Mouse (Mus musculus) 416B (cell line): ENCODE results near the gene Gbp3.

Source experiments
- DNase-seq: peaks from one replicate; pipeline ENCODE4 v3.0.0; 2011; ENCODE audit warnings: low read depth

Gene Gbp3

GRCm38 (mm10) chr3:142588888-142589287 lies 29.1 kb downstream of the Gbp3 start:
- DNase-seq: no peak

- DNase-seq: no peak
Observed at GRCm38 (mm10) chr3:142590431-142591067, 30.7 kb downstream of the Gbp3 start.

GRCm38 (mm10) chr3:142594547-142594946 lies 34.7 kb downstream of the Gbp3 start, which contains the start of gene Gbp2b:
Gbp2b (plus strand) TSS chr3:142594847.
- DNase-seq: no peak

GRCm38 (mm10) chr3:142597923-142598322 lies 38.1 kb downstream of the Gbp3 start:
- DNase-seq: no peak

GRCm38 (mm10) chr3:142601675-142602074 lies 41.8 kb downstream of the Gbp3 start:
- DNase-seq: no peak

GRCm38 (mm10) chr3:142618658-142619057 lies 58.8 kb downstream of the Gbp3 start:
- DNase-seq: no peak

- peak; percentile 42 for DNase-seq
Observed at GRCm38 (mm10) chr3:142619606-142620005, 59.8 kb downstream of the Gbp3 start.

- DNase-seq: peak; percentile 58
Observed at GRCm38 (mm10) chr3:142620111-142620955, 60.5 kb downstream of the Gbp3 start, which contains the start of gene Gbp2. Gbp2 (plus strand) TSS chr3:142620602.

GRCm38 (mm10) chr3:142620956-142621562 lies 61.2 kb downstream of the Gbp3 start:
- DNase-seq: peak; percentile 73
